Mouse (Mus musculus) erythroblast, embryonic 14.5 days (primary cell): Measurements from ENCODE around the gene Mapk1. TPM values are rescaled to one million over a fixed set of nuclear protein-coding genes. Genes with fewer than 3 reads are reported as not detected.

ENCODE experiments used
- H3K27me3 ChIP-seq: 2 replicates; pipeline ENCODE4 v1.6.1; 2012; ENCODE audit warnings: inconsistent platforms; ENCODE audit not compliant: control insufficient read depth
- H3K36me3 ChIP-seq: 2 replicates; pipeline ENCODE4 v1.6.1; 2012; ENCODE audit warnings: mild to moderate bottlenecking, inconsistent platforms; ENCODE audit not compliant: control insufficient read depth
- H3K4me1 ChIP-seq: 2 replicates; pipeline ENCODE4 v1.6.1; 2012; ENCODE audit warnings: inconsistent platforms; ENCODE audit not compliant: control insufficient read depth
- H3K4me3 ChIP-seq: replicated peaks from 2 replicates; pipeline ENCODE3; 2012; ENCODE audit warnings: moderate library complexity, mild to moderate bottlenecking, inconsistent platforms
- H3K9me3 ChIP-seq: 2 replicates; pipeline ENCODE4 v1.6.1; 2012; ENCODE audit warnings: low read length, inconsistent platforms, mixed read lengths; ENCODE audit not compliant: control insufficient read depth
- GATA1 ChIP-seq: IDR thresholded peaks from 2 replicates; pipeline ENCODE4 v1.6.1; 2012; ENCODE audit warnings: low read length, inconsistent platforms, mixed read lengths
- TAL1 ChIP-seq: IDR thresholded peaks from 3 replicates; pipeline ENCODE4 v1.6.1; 2012; ENCODE audit warnings: low read length, inconsistent platforms, mixed read lengths
- polyA plus RNA-seq: library from polyadenylated mRNA; stranded (reverse); fragments of >175 nt; gene quantifications from 2 replicates; pipeline ENCODE4 v1.2.3, GENCODE M21; 2012

The Mapk1 gene
- polyA plus RNA-seq = 1.8 and 2.3 TPM in 2 replicates

DNA sequence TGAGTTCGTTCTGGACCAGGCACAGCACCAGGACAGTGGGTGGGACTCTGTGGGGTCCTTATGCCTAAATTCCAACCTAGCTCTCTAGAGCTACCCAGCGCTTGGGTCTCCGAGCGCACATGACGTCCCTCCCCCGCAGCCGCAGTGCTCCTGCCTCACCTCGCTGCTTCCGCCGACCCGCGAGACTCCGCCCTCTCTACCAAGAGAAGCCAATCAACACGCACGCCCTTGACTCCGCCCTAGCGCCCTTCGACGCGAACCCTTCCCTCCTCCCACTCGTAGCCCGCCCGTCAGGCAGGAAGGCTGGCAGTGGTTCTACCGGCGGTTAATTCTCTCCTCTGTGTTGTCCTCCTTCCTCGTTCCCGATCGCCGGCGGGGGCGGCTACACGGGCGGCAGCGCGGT is at the start of gene Mapk1:
Mapk1 (plus strand) TSS at position 252 of the 403 bp plus-strand sequence.
- Histone ChIP-seq H3K9me3 (no peaks in the 10 kb centered on the region), H3K36me3 (peaks cover 30% of the 10 kb centered on the region), H3K27me3 (0 out of 2 replicates have a peak, but pooled peaks cover 2% of the 10 kb centered on the region), H3K4me3 (peak within 1 kb of the TSS; percentile 79), H3K4me1 (peaks cover 34% of the 10 kb centered on the region)
- TF ChIP-seq TAL1 (no peak), GATA1 (no peak)

GRCm38 (mm10) chr16:16939543-16939942 is 43.6 kb upstream of the Mapk1 start:
- Histone ChIP-seq H3K4me1 (peaks cover 8% of the 10 kb centered on the region), H3K36me3 (no peaks in the 10 kb centered on the region), H3K27me3 (no peaks in the 10 kb centered on the region), H3K4me3 (no peak overlapping the region), H3K9me3 (peaks cover 3% of the 10 kb centered on the region; the same call in 1 of the 2 replicates)
- TF ChIP-seq GATA1 (no peak), TAL1 (no peak)

DNA sequence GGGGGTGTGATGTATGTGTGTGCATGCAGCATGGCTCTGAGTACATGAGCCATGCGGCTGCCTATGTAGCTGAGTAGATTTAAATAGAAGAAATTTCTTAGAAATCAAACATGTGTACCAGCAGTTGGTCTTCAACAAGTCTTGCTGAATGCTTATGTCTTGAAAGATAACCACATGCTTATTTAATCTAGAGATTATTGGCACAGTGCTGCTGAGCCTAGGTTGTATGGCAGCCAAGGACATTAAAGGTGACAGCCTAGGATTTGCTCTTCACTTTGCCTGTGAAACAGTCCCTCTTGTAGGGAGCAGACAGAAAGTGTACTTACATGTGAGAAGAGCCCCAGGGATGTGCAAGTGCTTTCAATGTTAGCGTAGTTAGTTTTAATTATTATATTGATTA is 42.1 kb upstream of the Mapk1 start:
- H3K36me3 ChIP-seq = no peaks in the 10 kb centered on the region
- no peak overlapping the region for H3K4me3 ChIP-seq
- TF ChIP-seq GATA1 (no peak), TAL1 (no peak)
- H3K27me3 ChIP-seq = no peaks in the 10 kb centered on the region
- H3K4me1 ChIP-seq = peaks cover 8% of the 10 kb centered on the region
- H3K9me3 ChIP-seq = peaks cover 3% of the 10 kb centered on the region; the same call in 1 of the 2 replicates

GRCm38 (mm10) chr16:16958575-16958974 is 24.6 kb upstream of the Mapk1 start:
- no peaks in the 10 kb centered on the region for H3K9me3 ChIP-seq
- no peaks in the 10 kb centered on the region for H3K4me1 ChIP-seq
- no peaks in the 10 kb centered on the region for H3K27me3 ChIP-seq
- no peak for TF ChIP-seq TAL1
- TF ChIP-seq GATA1 = no peak
- H3K4me3 ChIP-seq = no peak overlapping the region
- H3K36me3 ChIP-seq = no peaks in the 10 kb centered on the region

GRCm38 (mm10) chr16:16959907-16960306 is 23.3 kb upstream of the Mapk1 start:
- Histone ChIP-seq H3K36me3 (no peaks in the 10 kb centered on the region), H3K4me1 (peaks cover 4% of the 10 kb centered on the region), H3K9me3 (no peaks in the 10 kb centered on the region), H3K27me3 (no peaks in the 10 kb centered on the region), H3K4me3 (no peak overlapping the region)
- TF ChIP-seq TAL1 (no peak), GATA1 (no peak)

GRCm38 (mm10) chr16:16965149-16965548 is 18.0 kb upstream of the Mapk1 start:
- Histone ChIP-seq H3K4me1 (peaks cover 17% of the 10 kb centered on the region), H3K27me3 (no peaks in the 10 kb centered on the region), H3K4me3 (no peak overlapping the region), H3K9me3 (no peaks in the 10 kb centered on the region), H3K36me3 (no peaks in the 10 kb centered on the region)
- no peak for TF ChIP-seq GATA1

DNA sequence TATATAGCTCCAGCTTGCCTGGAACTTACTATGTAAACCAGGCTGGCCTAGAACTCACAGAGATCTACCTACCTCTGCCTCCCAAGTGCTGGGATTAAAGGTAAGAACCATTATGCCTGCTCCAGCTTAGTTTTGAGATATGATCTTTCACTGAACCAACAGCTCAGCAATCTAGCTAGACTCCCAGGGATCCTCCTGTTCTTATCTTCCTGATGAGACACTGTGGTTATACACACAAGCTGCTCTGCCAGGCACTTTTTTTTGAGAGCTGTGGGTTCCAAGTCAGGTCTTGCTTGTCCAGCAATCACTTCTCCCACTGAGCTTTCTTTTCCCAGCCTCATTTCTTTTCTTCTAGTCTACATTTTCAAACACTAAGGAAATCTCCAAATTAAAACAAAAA is 16.9 kb upstream of the Mapk1 start:
- Histone ChIP-seq H3K4me3 (no peak overlapping the region), H3K27me3 (no peaks in the 10 kb centered on the region), H3K36me3 (no peaks in the 10 kb centered on the region), H3K9me3 (no peaks in the 10 kb centered on the region), H3K4me1 (peaks cover 17% of the 10 kb centered on the region)
- TF ChIP-seq GATA1 = no peak
- no peak for TF ChIP-seq TAL1

- Histone ChIP-seq H3K36me3 (no peaks in the 10 kb centered on the region), H3K27me3 (0 out of 2 replicates have a peak, but pooled peaks cover 2% of the 10 kb centered on the region), H3K4me3 (no peak overlapping the region), H3K4me1 (peaks cover 5% of the 10 kb centered on the region), H3K9me3 (peaks cover 11% of the 10 kb centered on the region)
- TF ChIP-seq TAL1 (no peak), GATA1 (no peak)
These were observed 5.1 kb upstream of the Mapk1 start for GRCm38 (mm10) chr16:16978061-16978460.

- Histone ChIP-seq H3K9me3 (peaks cover 11% of the 10 kb centered on the region), H3K4me1 (peaks cover 6% of the 10 kb centered on the region), H3K36me3 (no peaks in the 10 kb centered on the region), H3K27me3 (0 out of 2 replicates have a peak, but pooled peaks cover 2% of the 10 kb centered on the region), H3K4me3 (no peak overlapping the region)
- TF ChIP-seq TAL1 (no peak), GATA1 (no peak)
These were observed 4.4 kb upstream of the Mapk1 start for GRCm38 (mm10) chr16:16978765-16979164.

DNA sequence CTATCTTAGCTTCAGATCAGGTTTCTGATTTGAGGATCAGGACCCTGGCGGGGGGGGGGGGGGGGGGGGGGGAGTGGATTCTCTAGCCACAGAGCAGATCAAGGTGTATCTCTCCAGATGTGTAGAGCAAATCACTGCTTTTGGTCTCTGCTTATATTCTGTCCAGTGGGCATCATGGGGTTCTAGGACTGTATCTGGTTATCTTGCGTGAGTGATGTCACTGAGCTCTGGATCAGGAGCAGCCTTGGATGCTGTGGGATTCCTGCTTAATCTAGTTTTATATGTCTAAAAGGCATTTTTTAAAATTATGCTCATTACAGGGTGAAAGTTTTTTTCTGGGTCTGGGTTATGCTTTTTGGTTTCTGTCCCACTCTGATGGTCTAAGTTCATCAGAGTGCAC is 546 bp upstream of the Mapk1 start:
- Histone ChIP-seq H3K4me1 (peaks cover 32% of the 10 kb centered on the region), H3K27me3 (0 out of 2 replicates have a peak, but pooled peaks cover 2% of the 10 kb centered on the region), H3K4me3 (peak overlapping the region; percentile 79), H3K9me3 (no peaks in the 10 kb centered on the region), H3K36me3 (peaks cover 27% of the 10 kb centered on the region)
- TF ChIP-seq TAL1 (no peak), GATA1 (no peak)
